ENCODE assay signal across 26 mouse cellular contexts in the genomic region with DNA sequence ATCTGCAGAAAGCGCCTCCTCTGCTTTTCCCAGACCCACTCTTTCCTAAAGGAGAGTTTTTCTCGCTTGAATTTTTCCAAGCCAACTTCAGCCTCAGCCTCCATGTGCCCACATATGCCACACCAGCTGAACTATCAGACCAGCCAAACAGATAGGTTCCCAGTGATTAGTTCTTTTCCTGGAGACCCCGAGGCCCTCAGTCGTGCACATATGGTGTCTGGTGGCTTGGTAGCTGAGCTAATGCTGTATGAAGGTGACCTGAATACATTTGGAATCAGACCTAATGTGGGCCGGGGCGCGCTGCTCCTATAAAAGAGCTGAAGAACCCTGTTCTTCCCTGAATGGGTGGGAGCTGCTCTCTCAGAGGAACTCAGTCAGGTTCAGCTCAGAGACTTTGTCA.
A peak's percentile ranks its signal among the peaks of the same experiment; 100 is the strongest.
DNase-seq lines count a peak whose midpoint lies in the region; ATAC-seq and TF ChIP-seq lines count a peak whose summit lies in the region.
"Had no signal": no experiment of that assay in that cellular context is flagged by ENCODE, and none has a peak within 500 bp of the region (broad histone marks: within the 10 kb centered on the region; RNA-seq: fewer than 3 reads in every experiment).

No protein-coding gene starts in this region.

- H3K36me3 ChIP-seq in forebrain, embryonic 16.5 days (ENCODE audit: control insufficient read depth, insufficient read depth), result no peaks in the 10 kb centered on the region
- no peaks in the 10 kb centered on the region for H3K36me3 ChIP-seq in forebrain, embryonic 12.5 days (replicated peaks)
- H3K36me3 ChIP-seq: heart, embryonic 10.5 days; heart, embryonic 15.5 days; hindbrain, embryonic 13.5 days; intestine, embryonic 15.5 days; liver, embryonic 12.5 days; midbrain, embryonic 13.5 days; stomach, embryonic 15.5 days had no signal

- H3K9ac ChIP-seq in forebrain, embryonic 16.5 days (replicated peaks; ENCODE audit: low read depth, low read length), result no peak overlapping the region
- no peak overlapping the region for H3K9ac ChIP-seq in forebrain, embryonic 12.5 days
- H3K9ac ChIP-seq: heart, embryonic 15.5 days; hindbrain, embryonic 13.5 days; intestine, embryonic 15.5 days; liver, embryonic 12.5 days; liver, postnatal 0 days; midbrain, embryonic 13.5 days; stomach, embryonic 15.5 days had no signal

- H3K4me1 ChIP-seq in forebrain, embryonic 16.5 days (replicated peaks; ENCODE audit: control insufficient read depth, insufficient read depth, low read length), result peaks cover 19% of the 10 kb centered on the region
- peaks cover 5% of the 10 kb centered on the region for H3K4me1 ChIP-seq in forebrain, embryonic 12.5 days
- H3K4me1 ChIP-seq: liver, embryonic 12.5 days had no signal

- H3K4me2 ChIP-seq in forebrain, embryonic 16.5 days (ENCODE audit: low read length), result no peak overlapping the region
- H3K4me2 ChIP-seq in forebrain, embryonic 12.5 days, result no peak overlapping the region
- H3K4me2 ChIP-seq: heart, embryonic 15.5 days; hindbrain, embryonic 13.5 days; intestine, embryonic 15.5 days; liver, embryonic 12.5 days; midbrain, embryonic 13.5 days; stomach, embryonic 15.5 days had no signal

- no peak for TF ChIP-seq CTCF in layer of hippocampus, adult 2 months (conservative IDR thresholded peaks at IDR 0.05)
- TF ChIP-seq CTCF in brain, embryonic 14.5 days (IDR thresholded peaks at IDR 0.05; ENCODE audit: borderline replicate concordance, extremely low read depth, insufficient read depth, insufficient read length), result no peak

- WGBS in forebrain, embryonic 16.5 days, result 76% methylated on average over 7 of the region's 7 CpGs
- WGBS in forebrain, embryonic 12.5 days, result 91% methylated on average over 7 of the region's 7 CpGs

- H3K27me3 ChIP-seq in forebrain, embryonic 16.5 days (replicated peaks; ENCODE audit: control insufficient read depth, insufficient read depth, low read length), result no peaks in the 10 kb centered on the region
- no peaks in the 10 kb centered on the region for H3K27me3 ChIP-seq in forebrain, embryonic 12.5 days
- H3K27me3 ChIP-seq: heart, embryonic 15.5 days; hindbrain, embryonic 13.5 days; intestine, embryonic 15.5 days; liver, embryonic 12.5 days; megakaryocyte, embryonic 14.5 days; midbrain, embryonic 13.5 days; stomach, embryonic 15.5 days had no signal

- no peak overlapping the region for H3K27ac ChIP-seq in forebrain, embryonic 16.5 days (ENCODE audit: low read length)
- H3K27ac ChIP-seq in forebrain, embryonic 12.5 days, result no peak overlapping the region
- 0 out of 2 replicates have a peak overlapping the region, but pooled peaks have one; percentile 18 for H3K27ac ChIP-seq in layer of hippocampus, adult 2 months
- H3K27ac ChIP-seq: heart, embryonic 10.5 days; heart, embryonic 15.5 days; hindbrain, embryonic 13.5 days; intestine, embryonic 15.5 days; kidney, postnatal 0 days; liver, embryonic 12.5 days; midbrain, embryonic 13.5 days; stomach, embryonic 15.5 days had no signal

- no peak for DNase-seq in layer of hippocampus, adult 2 months (ENCODE audit: low spot score in 2 of 2)
- no peak for DNase-seq in layer of hippocampus, postnatal 10 days (ENCODE audit: low spot score in 2 of 2)
- DNase-seq in brain, adult 2 months (ENCODE audit: low read depth, low spot score), result peak; percentile 57
- DNase-seq in brain, embryonic 14.5 days (ENCODE audit: low read depth), result peak; percentile 50
- DNase-seq: adrenal gland, postnatal 25 days; B cell, adult 2 months; gastrocnemius, postnatal 25 days; heart, adult 11 months; kidney, adult 8-10 months; kidney, postnatal 4 days; liver, postnatal 0 days; lung, postnatal 4 days; right cerebral cortex, postnatal 25 days had no signal

- ATAC-seq in forebrain, embryonic 16.5 days, result 0 out of 2 replicates have a peak, but pooled peaks have one; percentile 39
- no peak for ATAC-seq in forebrain, embryonic 12.5 days (ENCODE audit: low FRiP score)
- ATAC-seq: intestine, embryonic 15.5 days; liver, embryonic 12.5 days; liver, postnatal 0 days; lung, postnatal 0 days; midbrain, embryonic 13.5 days had no signal

- H3K4me3 ChIP-seq in forebrain, embryonic 16.5 days (replicated peaks; ENCODE audit: low read length), result no peak overlapping the region
- no peak overlapping the region for H3K4me3 ChIP-seq in forebrain, embryonic 12.5 days (replicated peaks)
- no peak overlapping the region for H3K4me3 ChIP-seq in layer of hippocampus, adult 2 months
- H3K4me3 ChIP-seq: erythroblast, embryonic 14.5 days; heart, embryonic 10.5 days; heart, embryonic 15.5 days; hindbrain, embryonic 13.5 days; intestine, embryonic 15.5 days; liver, embryonic 12.5 days; midbrain, embryonic 13.5 days; stomach, embryonic 15.5 days had no signal

- TF ChIP-seq POLR2A in brain, embryonic 14.5 days (IDR thresholded peaks at IDR 0.05; ENCODE audit: borderline replicate concordance, extremely low read depth, insufficient read depth, insufficient read length, poor library complexity, severe bottlenecking), result no peak

- no peaks in the 10 kb centered on the region for H3K9me3 ChIP-seq in forebrain, embryonic 16.5 days (ENCODE audit: control insufficient read depth, low read length)
- H3K9me3 ChIP-seq in forebrain, embryonic 12.5 days, result no peaks in the 10 kb centered on the region
- H3K9me3 ChIP-seq: heart, embryonic 10.5 days; heart, embryonic 15.5 days; hindbrain, embryonic 13.5 days; intestine, embryonic 15.5 days; liver, embryonic 12.5 days; megakaryocyte, embryonic 14.5 days; midbrain, embryonic 13.5 days; stomach, embryonic 15.5 days had no signal

Comparison
In these comparisons a context has a peak if more than half of its experiments do, and no peak if none do; other contexts are left out.
1. DNase-seq: peak in brain, adult 2 months (single experiment) and brain, embryonic 14.5 days (single experiment); none in layer of hippocampus, adult 2 months (0 of 2) and layer of hippocampus, postnatal 10 days (0 of 2).